Mouse (Mus musculus) ES-E14 (cell line): ENCODE results near the gene Gls2.

Source experiments
- MAFK ChIP-seq: IDR thresholded peaks from 2 replicates; pipeline ENCODE4 v1.6.1; 2014; ENCODE audit warnings: mild to moderate bottlenecking, low read depth, low read length, inconsistent platforms; ENCODE audit not compliant: insufficient read depth
- ZC3H11A ChIP-seq: IDR thresholded peaks from 2 replicates; pipeline ENCODE4 v1.6.1; 2012; ENCODE audit warnings: low read depth, mild to moderate bottlenecking, inconsistent platforms, low read length, borderline replicate concordance
- ZNF384 ChIP-seq: IDR thresholded peaks from 2 replicates; pipeline ENCODE4 v1.6.1; 2012; ENCODE audit warnings: low read depth, low read length, inconsistent platforms

DNA sequence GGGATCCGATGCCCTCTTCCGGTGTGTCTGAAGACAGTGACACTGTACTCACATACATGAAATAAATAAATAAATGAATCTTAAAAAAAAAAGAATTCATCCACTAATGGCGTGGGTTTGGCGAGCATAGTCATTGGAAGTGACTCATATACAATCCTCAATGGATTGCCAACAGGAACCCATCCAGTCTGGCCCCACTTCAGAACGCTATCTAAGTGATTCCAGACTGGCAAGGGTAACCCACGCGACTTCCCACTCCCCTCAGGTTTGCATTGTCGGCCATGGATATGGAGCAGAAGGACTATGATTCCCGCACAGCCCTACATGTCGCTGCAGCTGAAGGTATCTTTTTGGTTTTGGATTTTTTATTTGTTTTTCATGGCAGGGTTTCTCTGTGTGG lies 14.1 kb downstream of the Gls2 start:
- TF ChIP-seq ZC3H11A (no peak), ZNF384 (no peak), MAFK (no peak)
